Mouse (Mus musculus): ENCODE results near the gene Zfp473. TPM values are rescaled to one million over a fixed set of nuclear protein-coding genes. Genes with fewer than 3 reads are reported as not detected.

The Zfp473 gene
- polyA plus RNA-seq, 1 experiment from 2014 or later = 0.54 TPM

GRCm38 (mm10) chr7:44689331-44689730, 61.5 kb downstream of the Zfp473 start:
- Histone ChIP-seq H3K27ac (ENCODE audit: low read length) (no peak overlapping the region), H3K27me3 (ENCODE audit: control insufficient read depth, insufficient read depth, low read length) (no peaks in the 10 kb centered on the region), H3K4me1 (ENCODE audit: control insufficient read depth, insufficient read depth, low read length) (peaks cover 10% of the 10 kb centered on the region), H3K36me3 (ENCODE audit: control insufficient read depth, insufficient read depth) (no peaks in the 10 kb centered on the region), H3K9ac (ENCODE audit: low read length) (no peak overlapping the region), H3K9me3 (replicated peaks; ENCODE audit: control insufficient read depth, low read length) (no peaks in the 10 kb centered on the region), H3K4me2 (ENCODE audit: low read depth, low read length) (no peak overlapping the region), H3K4me3 (ENCODE audit: low read length) (no peak overlapping the region)
- 88% methylated on average over 7 of the region's 7 CpGs for WGBS
- no peak for ATAC-seq (replicated peaks; ENCODE audit: extremely low read depth, insufficient read depth, low FRiP score)

GRCm38 (mm10) chr7:44688890-44689289, 62.0 kb downstream of the Zfp473 start:
- no peaks in the 10 kb centered on the region for H3K27me3 ChIP-seq (ENCODE audit: control insufficient read depth, insufficient read depth, low read length)
- no peak for ATAC-seq (replicated peaks; ENCODE audit: extremely low read depth, insufficient read depth, low FRiP score)
- H3K36me3 ChIP-seq (ENCODE audit: control insufficient read depth, insufficient read depth) = no peaks in the 10 kb centered on the region
- peaks cover 10% of the 10 kb centered on the region for H3K4me1 ChIP-seq (ENCODE audit: control insufficient read depth, insufficient read depth, low read length)
- H3K9ac ChIP-seq (ENCODE audit: low read length) = no peak overlapping the region
- no peaks in the 10 kb centered on the region for H3K9me3 ChIP-seq (replicated peaks; ENCODE audit: control insufficient read depth, low read length)
- WGBS = 64% methylated on average over 3 of the region's 3 CpGs
- no peak overlapping the region for H3K27ac ChIP-seq (ENCODE audit: low read length)
- H3K4me2 ChIP-seq (ENCODE audit: low read depth, low read length) = no peak overlapping the region
- H3K4me3 ChIP-seq (ENCODE audit: low read length) = no peak overlapping the region

GRCm38 (mm10) chr7:44685531-44686402, 65.1 kb downstream of the Zfp473 start:
- peaks cover 10% of the 10 kb centered on the region for H3K4me1 ChIP-seq (ENCODE audit: control insufficient read depth, insufficient read depth, low read length)
- no peaks in the 10 kb centered on the region for H3K36me3 ChIP-seq (ENCODE audit: control insufficient read depth, insufficient read depth)
- ATAC-seq (replicated peaks; ENCODE audit: extremely low read depth, insufficient read depth, low FRiP score) = peak; percentile 83
- H3K4me3 ChIP-seq (ENCODE audit: low read length) = no peak overlapping the region
- no peak overlapping the region; the same call in 1 of the 2 replicates for H3K4me2 ChIP-seq (ENCODE audit: low read depth, low read length)
- peaks cover 6% of the 10 kb centered on the region; the same call in 1 of the 2 replicates for H3K9me3 ChIP-seq (replicated peaks; ENCODE audit: control insufficient read depth, low read length)
- no peak overlapping the region for H3K27ac ChIP-seq (ENCODE audit: low read length)
- 40% methylated on average over 16 of the region's 17 CpGs for WGBS
- no peak overlapping the region for H3K9ac ChIP-seq (ENCODE audit: low read length)
- H3K27me3 ChIP-seq (ENCODE audit: control insufficient read depth, insufficient read depth, low read length) = no peaks in the 10 kb centered on the region

- peaks cover 10% of the 10 kb centered on the region for H3K4me1 ChIP-seq (ENCODE audit: control insufficient read depth, insufficient read depth, low read length)
- 67% methylated on average over 8 of the region's 8 CpGs for WGBS
- no peak overlapping the region for H3K4me3 ChIP-seq (ENCODE audit: low read length)
- H3K9ac ChIP-seq (ENCODE audit: low read length) = no peak overlapping the region
- no peak overlapping the region for H3K4me2 ChIP-seq (ENCODE audit: low read depth, low read length)
- H3K27me3 ChIP-seq (ENCODE audit: control insufficient read depth, insufficient read depth, low read length) = no peaks in the 10 kb centered on the region
- H3K27ac ChIP-seq (ENCODE audit: low read length) = no peak overlapping the region
- H3K36me3 ChIP-seq (ENCODE audit: control insufficient read depth, insufficient read depth) = no peaks in the 10 kb centered on the region
- H3K9me3 ChIP-seq (replicated peaks; ENCODE audit: control insufficient read depth, low read length) = peaks cover 6% of the 10 kb centered on the region
- ATAC-seq (replicated peaks; ENCODE audit: extremely low read depth, insufficient read depth, low FRiP score) = no peak
Measured at GRCm38 (mm10) chr7:44683656-44684055, 67.2 kb downstream of the Zfp473 start.

Other genes starting within 250 kb of the Zfp473 start
- gene Mybpc2, start 226.4 kb downstream of the Zfp473 start, polyA plus RNA-seq (2015; fragmentation: Nextera tagmentation; extraction: Ambion mirVana) = 4.5 and 4.6 TPM in 2 replicates
- 4.0 and 5.9 TPM in 2 replicates for gene Spib, start 219.0 kb downstream of the Zfp473 start, polyA plus RNA-seq (2015; fragmentation: Nextera tagmentation; extraction: Ambion mirVana)
- gene Pold1, start 202.2 kb downstream of the Zfp473 start, polyA plus RNA-seq (2015; fragmentation: Nextera tagmentation; extraction: Ambion mirVana) = 61.1 and 70.5 TPM in 2 replicates
- 64.3 and 73.5 TPM in 2 replicates for gene Nr1h2, start 197.1 kb downstream of the Zfp473 start, polyA plus RNA-seq (2015; fragmentation: Nextera tagmentation; extraction: Ambion mirVana)
- 2.8 and 11.6 TPM in 2 replicates for gene Napsa, start 178.7 kb downstream of the Zfp473 start, polyA plus RNA-seq (2015; fragmentation: Nextera tagmentation; extraction: Ambion mirVana)
- gene Kcnc3, start 160.4 kb downstream of the Zfp473 start, polyA plus RNA-seq (2015; fragmentation: Nextera tagmentation; extraction: Ambion mirVana) = 0.08 and 0.32 TPM in 2 replicates
- 1.5 and 4.9 TPM in 2 replicates for gene Myh14, start 80.2 kb downstream of the Zfp473 start, polyA plus RNA-seq (2015; fragmentation: Nextera tagmentation; extraction: Ambion mirVana)
- not detected in 2 replicates for gene Izumo2, start 42.3 kb downstream of the Zfp473 start, polyA plus RNA-seq (2015; fragmentation: Nextera tagmentation; extraction: Ambion mirVana)
- gene Vrk3, start 2.6 kb downstream of the Zfp473 start, polyA plus RNA-seq (2015; fragmentation: Nextera tagmentation; extraction: Ambion mirVana) = 35.9 and 36.5 TPM in 2 replicates
- 79.2 and 81.5 TPM in 2 replicates for gene Nup62, start 65.0 kb upstream of the Zfp473 start, polyA plus RNA-seq (2015; fragmentation: Nextera tagmentation; extraction: Ambion mirVana)
- 2.4 and 4.6 TPM in 2 replicates for gene Il4i1, start 65.3 kb upstream of the Zfp473 start, polyA plus RNA-seq (2015; fragmentation: Nextera tagmentation; extraction: Ambion mirVana)
- 2.3 and 2.4 TPM in 2 replicates for gene Atf5, start 65.6 kb upstream of the Zfp473 start, polyA plus RNA-seq (2015; fragmentation: Nextera tagmentation; extraction: Ambion mirVana)
- gene Akt1s1, start 97.9 kb upstream of the Zfp473 start, polyA plus RNA-seq (2015; fragmentation: Nextera tagmentation; extraction: Ambion mirVana) = 103 and 104 TPM in 2 replicates
- gene Tbc1d17, start 98.0 kb upstream of the Zfp473 start, polyA plus RNA-seq (2015; fragmentation: Nextera tagmentation; extraction: Ambion mirVana) = 60.5 and 62.3 TPM in 2 replicates
- gene Pnkp, start 106.1 kb upstream of the Zfp473 start, polyA plus RNA-seq (2015; fragmentation: Nextera tagmentation; extraction: Ambion mirVana) = 27.7 and 28.0 TPM in 2 replicates
- gene Ptov1, start 118.7 kb upstream of the Zfp473 start, polyA plus RNA-seq (2015; fragmentation: Nextera tagmentation; extraction: Ambion mirVana) = 210 and 269 TPM in 2 replicates
- 89.4 and 96.0 TPM in 2 replicates for gene Med25, start 141.7 kb upstream of the Zfp473 start, polyA plus RNA-seq (2015; fragmentation: Nextera tagmentation; extraction: Ambion mirVana)
- 15.3 and 16.0 TPM in 2 replicates for gene Fuz, start 145.0 kb upstream of the Zfp473 start, polyA plus RNA-seq (2015; fragmentation: Nextera tagmentation; extraction: Ambion mirVana)
- 51.8 and 52.0 TPM in 2 replicates for gene Ap2a1, start 178.4 kb upstream of the Zfp473 start, polyA plus RNA-seq (2015; fragmentation: Nextera tagmentation; extraction: Ambion mirVana)
- 0.12 and 0.40 TPM in 2 replicates for gene Tsks, start 192.2 kb upstream of the Zfp473 start, polyA plus RNA-seq (2015; fragmentation: Nextera tagmentation; extraction: Ambion mirVana)
- 7.6 and 8.9 TPM in 2 replicates for gene Cpt1c, start 223.8 kb upstream of the Zfp473 start, polyA plus RNA-seq (2015; fragmentation: Nextera tagmentation; extraction: Ambion mirVana)
- 355 and 387 TPM in 2 replicates for gene Prmt1, start 235.5 kb upstream of the Zfp473 start, polyA plus RNA-seq (2015; fragmentation: Nextera tagmentation; extraction: Ambion mirVana)
- 71.4 and 73.6 TPM in 2 replicates for gene Irf3, start 246.6 kb upstream of the Zfp473 start, polyA plus RNA-seq (2015; fragmentation: Nextera tagmentation; extraction: Ambion mirVana)
- 32.2 and 33.3 TPM in 2 replicates for gene Bcl2l12, start 247.7 kb upstream of the Zfp473 start, polyA plus RNA-seq (2015; fragmentation: Nextera tagmentation; extraction: Ambion mirVana)